ENCODE assay signal across 8 mouse cellular contexts in genomic region chr9:27300188-27300691, GRCm38 (mm10). TPM values are rescaled to one million over a fixed set of nuclear protein-coding genes. Genes with fewer than 3 reads are reported as not detected.
DNase-seq lines count a peak whose midpoint lies in the region; ATAC-seq lines count a peak whose summit lies in the region.

No protein-coding gene starts in this region.

- H3K27ac ChIP-seq in heart, embryonic 15.5 days, result no peak overlapping the region; the same call in 1 of the 2 replicates
- H3K27ac ChIP-seq in midbrain, embryonic 13.5 days, result no peak overlapping the region

- ATAC-seq in heart, embryonic 15.5 days (replicated peaks; ENCODE audit: insufficient number of reproducible peaks, insufficient read depth, low FRiP score, low read depth), result no peak
- ATAC-seq in midbrain, embryonic 13.5 days, result no peak

- no peaks in the 10 kb centered on the region for H3K9me3 ChIP-seq in heart, embryonic 15.5 days (replicated peaks)
- H3K9me3 ChIP-seq in midbrain, embryonic 13.5 days, result no peaks in the 10 kb centered on the region

- H3K4me3 ChIP-seq in heart, embryonic 15.5 days, result peak overlapping the region; percentile 72
- peak overlapping the region; percentile 79 for H3K4me3 ChIP-seq in midbrain, embryonic 13.5 days (replicated peaks)

- H3K4me1 ChIP-seq in heart, embryonic 15.5 days (replicated peaks), result peaks cover 32% of the 10 kb centered on the region
- peaks cover 57% of the 10 kb centered on the region for H3K4me1 ChIP-seq in midbrain, embryonic 13.5 days (replicated peaks)

- H3K36me3 ChIP-seq in heart, embryonic 15.5 days, result no peaks in the 10 kb centered on the region
- H3K36me3 ChIP-seq in midbrain, embryonic 13.5 days, result no peaks in the 10 kb centered on the region

- peak overlapping the region; percentile 54 for H3K9ac ChIP-seq in heart, embryonic 15.5 days
- peak overlapping the region; percentile 84 for H3K9ac ChIP-seq in midbrain, embryonic 13.5 days (replicated peaks)

- peak overlapping the region; percentile 90 for H3K4me2 ChIP-seq in heart, embryonic 15.5 days
- peak overlapping the region; percentile 95 for H3K4me2 ChIP-seq in midbrain, embryonic 13.5 days (replicated peaks)

- H3K27me3 ChIP-seq in heart, embryonic 15.5 days, result peaks cover 45% of the 10 kb centered on the region
- H3K27me3 ChIP-seq in midbrain, embryonic 13.5 days, result peaks cover 31% of the 10 kb centered on the region

- 1% methylated on average over 32 of the region's 32 CpGs for WGBS in heart, embryonic 15.5 days
- under 1% methylated on average over 32 of the region's 32 CpGs for WGBS in midbrain, embryonic 13.5 days

- DNase-seq in lung, adult 18-20 months, result peak; percentile 25 to 26
- DNase-seq in lung, postnatal 10 days, result no peak
- peak; percentile 63 to 70 for DNase-seq in cerebellum, postnatal 10 days
- peak; percentile 29 for DNase-seq in kidney, postnatal 14 days
- DNase-seq in layer of hippocampus, adult 9-10 months (ENCODE audit: low spot score), result no peak
- DNase-seq in gastrocnemius, postnatal 4 days (ENCODE audit: low spot score in 2 of 2), result no peak

RNA-seq across cellular contexts. Expression of gene Igsf9b, which starts 1.2 kb away (rescaled TPM):
- polyA plus RNA-seq in heart, embryonic 15.5 days (2015; fragmentation: Nextera tagmentation; extraction: Ambion mirVana), result 4.0 and 5.1 TPM in 2 replicates
- 11.3 and 12.6 TPM in 2 replicates for polyA plus RNA-seq in midbrain, embryonic 13.5 days (2015; fragmentation: Nextera tagmentation; extraction: Ambion mirVana)
- 1 to 10 TPM; 7.1 to 8.3 TPM for total RNA-seq in gastrocnemius, postnatal 4 days (2021)

Comparison
In these comparisons a context has a peak if more than half of its experiments do, and no peak if none do; other contexts are left out.
1. DNase-seq: peak in lung, adult 18-20 months (2 of 2), cerebellum, postnatal 10 days (2 of 2) and kidney, postnatal 14 days (single experiment); none in lung, postnatal 10 days (single experiment), layer of hippocampus, adult 9-10 months (single experiment) and gastrocnemius, postnatal 4 days (0 of 2).